Mouse (Mus musculus): ENCODE data around the gene Ppdpf. TPM values are rescaled to one million over a fixed set of nuclear protein-coding genes. Genes with fewer than 3 reads are reported as not detected.

Gene Ppdpf
- polyA plus RNA-seq, 1 experiment from 2014 or later = 443 TPM

DNA sequence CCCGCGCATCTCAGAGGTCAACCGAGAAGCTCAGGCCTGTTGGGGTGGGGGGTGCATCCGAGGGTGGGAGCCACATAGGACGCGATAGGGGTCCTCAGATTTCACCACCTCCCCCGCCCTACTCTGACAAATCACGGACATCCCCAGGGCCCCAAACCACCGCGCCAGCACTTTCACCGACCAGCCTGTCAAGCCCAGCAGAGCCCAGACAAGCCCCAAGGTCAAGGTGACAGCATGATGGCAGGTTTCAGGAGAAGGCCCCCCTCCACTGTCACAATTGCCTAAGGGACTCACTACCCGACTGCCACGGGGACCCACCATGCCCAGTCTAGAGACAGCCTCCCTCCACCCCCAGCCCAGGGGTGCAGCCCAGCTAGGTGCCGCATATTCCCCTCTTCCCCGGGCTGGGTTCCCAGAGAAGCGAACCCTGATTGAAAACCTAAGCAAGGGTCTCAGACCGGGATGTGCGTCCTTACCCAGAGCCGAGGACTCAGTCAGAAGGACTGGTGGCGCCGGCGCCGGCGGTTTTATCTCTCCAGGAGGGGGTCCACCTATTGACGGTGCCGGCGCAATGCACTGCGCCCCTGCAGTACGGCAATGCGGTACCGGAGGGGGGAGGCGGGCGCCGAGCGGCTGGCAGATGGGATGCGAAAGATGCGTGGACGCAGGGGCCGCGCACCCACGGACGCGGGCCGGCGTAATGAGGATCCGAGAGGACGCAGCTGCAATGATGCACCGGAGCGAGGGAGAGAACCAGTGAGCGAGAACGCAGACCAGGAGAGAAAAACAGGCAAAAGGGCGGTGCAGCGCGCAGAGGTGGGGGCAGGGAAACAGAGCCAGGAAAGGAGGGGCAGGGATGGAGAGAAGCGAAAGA lies 30.6 kb upstream of the Ppdpf start, which contains the start of gene Eef1a2:
Eef1a2 (minus strand) TSS at position 767 of the 874 bp plus-strand sequence.
- no peaks in the 10 kb centered on the region for H3K9me3 ChIP-seq (replicated peaks; ENCODE audit: control insufficient read depth, low read length)
- H3K4me3 ChIP-seq (ENCODE audit: low read depth, low read length) = peak within 1 kb of the TSS; percentile 30
- peaks cover 36% of the 10 kb centered on the region for H3K27me3 ChIP-seq (ENCODE audit: control insufficient read depth, insufficient read depth, low read length)
- no peaks in the 10 kb centered on the region for H3K36me3 ChIP-seq (replicated peaks; ENCODE audit: control insufficient read depth, insufficient read depth, low read depth, low read length)
- H3K27ac ChIP-seq (replicated peaks; ENCODE audit: low read depth, low read length) = no peak within 1 kb of the TSS
- peaks cover 2% of the 10 kb centered on the region; the same call in 1 of the 2 replicates for H3K4me1 ChIP-seq (ENCODE audit: control insufficient read depth, insufficient read depth, low read length)
- H3K4me2 ChIP-seq (ENCODE audit: low read depth, low read length) = peak within 1 kb of the TSS; percentile 76
- ATAC-seq (replicated peaks; ENCODE audit: insufficient number of reproducible peaks, low FRiP score, low TSS enrichment, low read depth) (0 out of 2 replicates have a peak, but pooled peaks have one; percentile 15), DNase-seq (ENCODE audit: low spot score) (peak; percentile 21)
- H3K9ac ChIP-seq (replicated peaks; ENCODE audit: low read length) = peak within 1 kb of the TSS; percentile 48
- WGBS = 4% methylated on average over 55 of the region's 55 CpGs

DNA sequence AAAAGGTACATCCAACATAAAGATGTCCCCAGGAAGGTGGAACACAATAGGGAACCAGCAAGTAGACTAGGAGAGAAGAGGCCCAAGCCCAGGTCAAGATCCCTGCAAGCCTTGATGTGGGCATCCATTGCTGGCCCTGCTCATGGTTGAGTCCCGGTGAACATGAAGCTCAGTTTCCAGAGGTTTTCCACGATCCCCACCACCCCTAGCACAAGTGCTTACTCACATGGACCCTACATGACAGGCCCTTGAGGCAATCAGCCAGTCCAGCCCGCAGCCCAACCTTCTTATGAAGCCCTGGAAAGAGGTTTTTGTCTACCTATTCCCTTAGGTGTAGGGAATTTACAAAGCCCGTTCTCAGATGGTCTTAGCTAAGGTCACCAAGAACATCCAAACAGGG lies 29.9 kb upstream of the Ppdpf start:
- no peak for DNase-seq (ENCODE audit: low spot score)
- H3K4me2 ChIP-seq (ENCODE audit: low read depth, low read length) = no peak overlapping the region

DNA sequence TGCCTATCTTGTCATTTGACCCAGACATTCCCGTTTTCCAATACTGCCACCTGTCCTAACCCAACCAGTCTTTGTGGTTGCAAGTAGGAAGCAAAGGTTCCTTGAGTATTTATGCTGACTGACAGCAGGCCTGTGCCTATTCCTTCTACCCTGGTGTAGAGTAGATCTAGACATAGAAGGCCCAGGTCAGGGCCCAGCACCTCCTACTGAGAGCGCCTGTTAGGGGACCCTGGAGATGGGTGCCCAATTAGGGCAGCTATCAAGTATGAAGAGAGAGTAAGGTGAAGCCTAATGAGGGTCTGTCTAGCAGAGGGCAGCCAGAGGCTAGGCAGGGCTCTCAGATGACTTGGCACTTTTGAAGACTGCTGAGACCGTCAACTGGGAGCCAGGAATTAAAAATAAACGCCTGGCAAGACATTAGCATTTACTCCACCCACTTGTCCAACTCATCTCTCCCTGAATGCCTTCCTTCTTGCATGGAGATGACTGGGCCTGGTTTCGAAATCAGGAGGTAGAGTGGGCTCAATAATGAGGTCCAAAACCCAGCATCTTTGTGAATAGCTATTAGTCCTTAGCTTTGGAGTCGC lies 29.2 kb upstream of the Ppdpf start:
- WGBS = 76% methylated on average over 6 of the region's 6 CpGs
- ATAC-seq (replicated peaks; ENCODE audit: insufficient number of reproducible peaks, low FRiP score, low TSS enrichment, low read depth) = no peak

More for the DNA sequence above, 29.9 kb upstream of the Ppdpf start:
- H3K27ac ChIP-seq (replicated peaks; ENCODE audit: low read depth, low read length) = no peak overlapping the region
- no peaks in the 10 kb centered on the region for H3K36me3 ChIP-seq (replicated peaks; ENCODE audit: control insufficient read depth, insufficient read depth, low read depth, low read length)
- H3K9me3 ChIP-seq (replicated peaks; ENCODE audit: control insufficient read depth, low read length) = no peaks in the 10 kb centered on the region
- H3K9ac ChIP-seq (replicated peaks; ENCODE audit: low read length) = peak overlapping the region; percentile 48; the same call in 1 of the 2 replicates
- WGBS = 78% methylated on average over 4 of the region's 4 CpGs
- ATAC-seq (replicated peaks; ENCODE audit: insufficient number of reproducible peaks, low FRiP score, low TSS enrichment, low read depth) = no peak
- no peak overlapping the region; the same call in 1 of the 2 replicates for H3K4me3 ChIP-seq (ENCODE audit: low read depth, low read length)
- peaks cover 36% of the 10 kb centered on the region for H3K27me3 ChIP-seq (ENCODE audit: control insufficient read depth, insufficient read depth, low read length)
- H3K4me1 ChIP-seq (ENCODE audit: control insufficient read depth, insufficient read depth, low read length) = peaks cover 2% of the 10 kb centered on the region; the same call in 1 of the 2 replicates

DNA sequence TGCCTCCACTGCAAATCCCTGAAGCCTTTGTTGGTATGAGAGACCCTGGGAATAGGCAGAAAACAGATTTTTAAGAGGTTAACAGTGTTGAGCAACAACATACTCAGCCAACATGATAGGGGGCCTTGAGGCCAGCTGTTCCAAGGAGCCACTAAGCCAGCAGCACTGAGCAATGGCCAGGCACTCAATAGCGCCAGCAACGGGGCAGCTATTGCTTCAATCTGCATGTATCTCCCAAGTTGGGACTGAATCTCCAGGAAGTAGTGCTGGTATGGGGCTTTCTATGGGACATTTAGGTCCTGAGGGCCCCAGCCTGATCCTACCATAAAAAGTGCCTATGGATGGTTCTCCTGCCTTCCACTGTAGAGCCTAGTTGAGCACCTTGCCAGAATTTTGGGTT lies 28.6 kb upstream of the Ppdpf start:
- peaks cover 36% of the 10 kb centered on the region for H3K27me3 ChIP-seq (ENCODE audit: control insufficient read depth, insufficient read depth, low read length)

More for the DNA sequence above, 29.2 kb upstream of the Ppdpf start:
- H3K4me2 ChIP-seq (ENCODE audit: low read depth, low read length) = no peak overlapping the region
- no peaks in the 10 kb centered on the region for H3K36me3 ChIP-seq (replicated peaks; ENCODE audit: control insufficient read depth, insufficient read depth, low read depth, low read length)
- H3K4me1 ChIP-seq (ENCODE audit: control insufficient read depth, insufficient read depth, low read length) = peaks cover 2% of the 10 kb centered on the region; the same call in 1 of the 2 replicates
- no peak for DNase-seq (ENCODE audit: low spot score)
- no peak overlapping the region for H3K9ac ChIP-seq (replicated peaks; ENCODE audit: low read length)
- no peak overlapping the region for H3K27ac ChIP-seq (replicated peaks; ENCODE audit: low read depth, low read length)
- no peaks in the 10 kb centered on the region for H3K9me3 ChIP-seq (replicated peaks; ENCODE audit: control insufficient read depth, low read length)
- H3K27me3 ChIP-seq (ENCODE audit: control insufficient read depth, insufficient read depth, low read length) = peaks cover 36% of the 10 kb centered on the region
- H3K4me3 ChIP-seq (ENCODE audit: low read depth, low read length) = no peak overlapping the region

DNA sequence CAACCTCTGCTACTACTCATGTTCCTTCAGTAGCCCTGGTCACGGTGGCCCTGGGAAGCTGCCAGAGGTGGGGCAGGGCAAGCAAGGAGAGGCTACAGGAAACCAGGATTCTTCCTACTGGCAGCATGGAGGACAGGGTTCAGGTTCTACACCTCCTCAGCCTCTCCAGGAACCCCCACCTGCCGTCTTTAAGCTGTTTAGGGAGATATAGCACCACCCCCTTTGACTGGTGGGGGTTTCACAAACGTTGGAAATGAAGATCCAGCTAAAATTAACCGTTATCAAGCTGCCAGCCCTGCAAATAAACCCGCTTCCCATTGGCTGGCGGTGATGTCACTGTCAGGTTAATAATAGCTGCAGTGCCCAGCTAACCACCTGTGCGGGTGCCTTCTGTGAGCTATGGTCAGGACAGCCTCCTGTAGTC lies 27.9 kb upstream of the Ppdpf start:
- DNase-seq (ENCODE audit: low spot score) = no peak
- Histone ChIP-seq H3K27me3 (ENCODE audit: control insufficient read depth, insufficient read depth, low read length) (peaks cover 36% of the 10 kb centered on the region), H3K27ac (replicated peaks; ENCODE audit: low read depth, low read length) (no peak overlapping the region), H3K4me2 (ENCODE audit: low read depth, low read length) (no peak overlapping the region), H3K36me3 (replicated peaks; ENCODE audit: control insufficient read depth, insufficient read depth, low read depth, low read length) (no peaks in the 10 kb centered on the region), H3K4me1 (ENCODE audit: control insufficient read depth, insufficient read depth, low read length) (peaks cover 2% of the 10 kb centered on the region; the same call in 1 of the 2 replicates), H3K9ac (replicated peaks; ENCODE audit: low read length) (no peak overlapping the region), H3K4me3 (ENCODE audit: low read depth, low read length) (no peak overlapping the region), H3K9me3 (replicated peaks; ENCODE audit: control insufficient read depth, low read length) (no peaks in the 10 kb centered on the region)
- no peak for ATAC-seq (replicated peaks; ENCODE audit: insufficient number of reproducible peaks, low FRiP score, low TSS enrichment, low read depth)
- WGBS = 54% methylated on average over 7 of the region's 7 CpGs

More for the DNA sequence above, 28.6 kb upstream of the Ppdpf start:
- Histone ChIP-seq H3K4me1 (ENCODE audit: control insufficient read depth, insufficient read depth, low read length) (peaks cover 2% of the 10 kb centered on the region; the same call in 1 of the 2 replicates), H3K27ac (replicated peaks; ENCODE audit: low read depth, low read length) (no peak overlapping the region), H3K4me3 (ENCODE audit: low read depth, low read length) (no peak overlapping the region), H3K9me3 (replicated peaks; ENCODE audit: control insufficient read depth, low read length) (no peaks in the 10 kb centered on the region), H3K4me2 (ENCODE audit: low read depth, low read length) (no peak overlapping the region), H3K9ac (replicated peaks; ENCODE audit: low read length) (no peak overlapping the region), H3K36me3 (replicated peaks; ENCODE audit: control insufficient read depth, insufficient read depth, low read depth, low read length) (no peaks in the 10 kb centered on the region)
- ATAC-seq (replicated peaks; ENCODE audit: insufficient number of reproducible peaks, low FRiP score, low TSS enrichment, low read depth) (no peak), DNase-seq (ENCODE audit: low spot score) (no peak)
- 74% methylated on average over 2 of the region's 2 CpGs for WGBS

DNA sequence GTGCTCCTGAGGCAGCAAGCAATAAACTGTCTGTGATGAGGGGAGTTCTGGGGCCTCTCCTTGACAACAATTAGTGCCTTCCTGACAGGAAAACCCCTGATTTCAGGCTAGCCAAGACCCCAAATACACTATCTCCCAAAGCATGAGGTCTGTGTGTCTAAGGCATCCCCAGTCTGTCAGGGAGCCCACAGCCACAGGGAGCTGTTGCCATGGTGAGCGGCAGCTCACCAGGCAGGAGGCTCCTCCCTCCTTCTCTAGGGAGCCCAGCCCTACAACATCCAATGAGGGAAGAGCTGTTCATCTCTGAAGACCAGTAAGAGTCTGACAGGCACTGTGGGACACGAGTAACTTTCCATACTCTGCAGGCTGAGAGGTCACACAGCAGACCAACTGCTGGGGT lies 27.3 kb upstream of the Ppdpf start:
- Histone ChIP-seq H3K9me3 (replicated peaks; ENCODE audit: control insufficient read depth, low read length) (no peaks in the 10 kb centered on the region), H3K9ac (replicated peaks; ENCODE audit: low read length) (no peak overlapping the region), H3K4me1 (ENCODE audit: control insufficient read depth, insufficient read depth, low read length) (peaks cover 2% of the 10 kb centered on the region; the same call in 1 of the 2 replicates), H3K27ac (replicated peaks; ENCODE audit: low read depth, low read length) (no peak overlapping the region), H3K4me2 (ENCODE audit: low read depth, low read length) (no peak overlapping the region), H3K27me3 (ENCODE audit: control insufficient read depth, insufficient read depth, low read length) (peaks cover 36% of the 10 kb centered on the region), H3K36me3 (replicated peaks; ENCODE audit: control insufficient read depth, insufficient read depth, low read depth, low read length) (no peaks in the 10 kb centered on the region), H3K4me3 (ENCODE audit: low read depth, low read length) (no peak overlapping the region)
- peak; percentile 82 for ATAC-seq (replicated peaks; ENCODE audit: insufficient number of reproducible peaks, low FRiP score, low TSS enrichment, low read depth)
- WGBS = 0% methylated on average over 2 of the region's 2 CpGs
- peak; percentile 35 for DNase-seq (ENCODE audit: low spot score)

DNA sequence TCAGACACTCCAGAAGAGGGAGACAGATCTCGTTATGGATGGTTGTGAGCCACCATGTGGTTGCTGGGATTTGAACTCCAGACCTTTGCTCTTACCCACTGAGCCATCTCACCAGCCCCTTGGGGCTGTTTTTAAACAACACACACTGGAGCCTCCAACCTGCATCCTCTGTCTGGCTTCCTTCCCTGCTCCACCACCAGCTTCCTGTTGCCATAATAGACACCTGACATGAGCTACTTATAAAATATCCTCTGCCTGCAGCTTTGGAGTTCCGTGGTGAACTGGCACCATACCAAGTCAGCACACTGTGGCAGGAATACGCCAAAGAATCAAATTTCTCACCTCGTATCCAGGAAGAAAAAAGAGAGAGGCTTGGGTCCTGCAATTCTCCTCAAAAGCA lies 26.2 kb upstream of the Ppdpf start:
- no peaks in the 10 kb centered on the region for H3K9me3 ChIP-seq (replicated peaks; ENCODE audit: control insufficient read depth, low read length)
- peaks cover 25% of the 10 kb centered on the region for H3K27me3 ChIP-seq (ENCODE audit: control insufficient read depth, insufficient read depth, low read length)
- no peak overlapping the region for H3K4me3 ChIP-seq (ENCODE audit: low read depth, low read length)
- H3K9ac ChIP-seq (replicated peaks; ENCODE audit: low read length) = no peak overlapping the region
- H3K4me1 ChIP-seq (ENCODE audit: control insufficient read depth, insufficient read depth, low read length) = peaks cover 2% of the 10 kb centered on the region; the same call in 1 of the 2 replicates
- H3K27ac ChIP-seq (replicated peaks; ENCODE audit: low read depth, low read length) = no peak overlapping the region
- no peak for ATAC-seq (replicated peaks; ENCODE audit: insufficient number of reproducible peaks, low FRiP score, low TSS enrichment, low read depth)
- H3K4me2 ChIP-seq (ENCODE audit: low read depth, low read length) = no peak overlapping the region
- no peak for DNase-seq (ENCODE audit: low spot score)
- 72% methylated on average over 4 of the region's 4 CpGs for WGBS
- no peaks in the 10 kb centered on the region for H3K36me3 ChIP-seq (replicated peaks; ENCODE audit: control insufficient read depth, insufficient read depth, low read depth, low read length)

DNA sequence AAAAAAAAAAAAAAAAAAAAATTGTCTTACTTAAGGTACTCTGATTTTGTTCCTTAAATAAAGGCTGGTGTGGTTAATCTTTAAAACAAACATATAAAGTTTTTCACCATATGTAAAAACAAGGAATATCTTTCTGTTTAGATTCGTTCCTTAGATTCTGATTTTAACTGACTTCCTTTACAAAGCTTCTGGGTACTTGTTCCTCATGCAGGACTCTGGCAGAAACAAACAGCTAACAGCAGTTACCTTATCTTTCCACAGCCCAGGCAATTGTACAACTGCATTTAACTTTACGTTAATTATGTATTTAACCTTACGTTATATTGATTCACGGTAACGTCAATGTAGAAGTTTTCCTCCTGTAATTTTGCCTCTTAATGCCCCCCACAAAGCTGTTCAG lies 20.6 kb upstream of the Ppdpf start:
- DNase-seq (ENCODE audit: low spot score) = no peak
- no peak overlapping the region for H3K4me3 ChIP-seq (ENCODE audit: low read depth, low read length)
- H3K4me2 ChIP-seq (ENCODE audit: low read depth, low read length) = no peak overlapping the region
- H3K27ac ChIP-seq (replicated peaks; ENCODE audit: low read depth, low read length) = no peak overlapping the region
- no peak for ATAC-seq (replicated peaks; ENCODE audit: insufficient number of reproducible peaks, low FRiP score, low TSS enrichment, low read depth)
- 76% methylated on average over 5 of the region's 5 CpGs for WGBS
- H3K9ac ChIP-seq (replicated peaks; ENCODE audit: low read length) = no peak overlapping the region
- H3K4me1 ChIP-seq (ENCODE audit: control insufficient read depth, insufficient read depth, low read length) = no peaks in the 10 kb centered on the region
- H3K36me3 ChIP-seq (replicated peaks; ENCODE audit: control insufficient read depth, insufficient read depth, low read depth, low read length) = no peaks in the 10 kb centered on the region
- H3K9me3 ChIP-seq (replicated peaks; ENCODE audit: control insufficient read depth, low read length) = no peaks in the 10 kb centered on the region
- H3K27me3 ChIP-seq (ENCODE audit: control insufficient read depth, insufficient read depth, low read length) = no peaks in the 10 kb centered on the region
